Mouse (Mus musculus): ENCODE data around the gene Gm37240.
A peak's percentile ranks its signal among the peaks of the same experiment; 100 is the strongest.
"Not testable (repeated sequence)": the region's sequence is repeated elsewhere in the genome, so short reads cannot be mapped to it uniquely, and the experiment has no call there.

The Gm37240 gene

DNA sequence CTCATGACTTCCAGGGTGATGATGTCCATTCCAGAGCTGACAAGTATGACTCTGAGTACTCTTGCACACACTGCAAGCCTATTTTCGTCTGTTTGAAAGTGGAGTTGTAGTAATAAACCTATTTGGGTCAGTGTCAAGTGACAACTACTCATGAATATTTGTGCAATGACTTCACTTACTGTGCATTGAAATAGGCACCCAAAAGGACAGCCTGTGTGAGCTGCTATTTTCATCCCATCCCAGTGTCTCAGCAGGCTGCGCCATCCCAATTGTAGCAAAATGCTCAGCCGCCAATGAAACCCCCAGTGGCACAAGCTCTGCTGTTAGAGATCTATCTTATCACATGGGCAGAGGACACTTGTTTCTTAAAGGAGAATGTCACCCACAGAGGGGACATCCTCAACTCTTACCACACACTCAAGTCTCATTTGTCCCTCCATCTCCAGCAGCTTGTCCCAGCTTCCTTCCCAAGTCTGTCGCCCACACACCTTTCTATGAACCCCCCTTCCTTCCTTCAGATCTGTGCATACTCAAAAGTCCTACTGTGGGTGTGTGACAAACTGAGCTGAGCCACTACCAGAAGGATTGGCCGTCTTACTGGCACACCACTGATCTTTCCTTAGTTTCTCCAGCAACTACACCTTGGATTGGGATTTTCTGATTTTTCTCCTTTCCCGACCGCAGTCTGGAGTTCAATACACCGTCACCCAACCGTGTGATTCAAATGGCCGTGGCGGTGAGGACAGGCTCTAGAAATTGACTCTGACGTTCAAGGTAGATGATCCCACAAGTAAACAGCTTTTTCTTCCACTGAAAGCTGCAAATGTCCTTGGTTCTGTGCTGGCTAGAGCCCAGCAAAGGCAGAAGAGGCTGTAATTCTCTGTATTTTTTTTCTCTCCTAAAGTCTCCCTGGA, 1234.4 kb downstream of the Gm37240 start:
- no peak for DNase-seq

DNA sequence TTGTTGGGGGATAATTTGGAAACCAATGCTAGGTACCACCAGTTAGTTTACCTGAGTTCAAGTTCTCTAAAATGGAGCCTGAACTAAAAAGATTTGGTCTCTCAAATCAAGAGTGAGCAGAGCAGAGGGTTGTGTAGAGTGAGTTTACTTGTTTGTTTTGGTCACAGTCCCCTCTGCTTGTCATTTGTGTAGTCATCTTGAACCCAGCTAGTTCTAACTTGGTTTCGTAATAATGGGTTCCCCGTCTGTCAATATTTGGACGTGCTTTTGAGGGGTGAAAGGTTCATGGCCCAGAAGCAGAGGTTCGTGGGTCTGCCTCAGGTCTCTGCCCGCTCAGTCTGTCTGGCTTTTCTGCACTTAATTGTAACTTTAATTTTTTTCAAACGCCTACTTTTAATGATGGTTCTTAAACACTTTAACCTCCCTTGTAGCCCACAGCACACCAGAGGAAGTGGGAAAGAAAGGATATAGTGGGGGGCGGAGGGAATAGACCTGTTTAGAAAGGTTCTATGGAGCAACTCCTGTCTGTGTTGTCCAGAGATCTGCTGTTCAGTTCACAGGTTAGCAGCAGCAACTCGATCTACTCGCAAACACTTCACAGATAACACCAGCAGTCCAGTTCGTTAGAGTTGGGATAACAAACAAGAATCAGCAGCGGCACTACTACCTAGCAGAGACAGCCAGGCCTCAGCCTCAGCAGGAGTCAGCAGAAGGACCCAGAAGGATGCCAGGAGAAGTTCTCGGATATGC, 1237.6 kb downstream of the Gm37240 start:
- DNase-seq: no peak

DNA sequence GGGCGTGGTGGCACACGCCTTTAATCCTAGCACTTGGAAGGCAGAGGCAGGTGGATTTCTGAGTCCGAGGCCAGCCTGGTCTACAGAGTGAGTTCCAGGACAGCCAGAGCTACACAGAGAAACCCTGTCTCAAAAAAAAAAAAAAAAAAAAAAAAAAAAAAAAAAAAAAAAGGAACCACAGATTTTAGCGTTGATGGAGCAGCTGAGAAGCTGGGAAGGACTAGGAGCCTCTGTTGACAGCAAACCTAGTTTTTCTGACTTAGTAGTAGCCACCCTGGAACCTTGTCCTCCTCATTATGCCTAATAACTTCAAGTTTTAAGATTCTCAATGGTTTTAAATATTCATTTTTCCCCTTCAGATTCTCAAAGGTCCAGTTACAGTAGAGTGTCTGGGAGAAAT, 1239.2 kb downstream of the Gm37240 start:
- DNase-seq: not testable (repeated sequence)

DNA sequence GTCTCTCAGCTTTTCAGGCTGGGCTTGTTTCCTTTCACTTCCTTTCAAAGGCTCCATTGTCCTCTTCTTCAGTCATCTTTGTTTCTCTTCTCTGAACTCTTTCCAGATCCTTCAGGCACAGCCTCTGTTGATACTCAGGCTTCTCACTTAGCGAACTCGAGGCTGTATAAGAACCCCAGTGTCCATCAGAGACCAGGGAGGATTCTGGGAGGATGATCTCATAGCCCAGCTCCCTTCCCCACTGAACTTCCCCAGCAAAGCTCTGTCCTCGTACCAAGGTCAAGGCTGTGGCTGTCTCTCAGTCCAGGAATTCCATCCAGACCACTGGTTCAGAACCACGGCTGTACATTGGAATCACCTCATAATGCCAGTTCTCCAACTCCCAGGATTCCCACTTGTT, 1239.7 kb downstream of the Gm37240 start:
- DNase-seq: no peak

DNA sequence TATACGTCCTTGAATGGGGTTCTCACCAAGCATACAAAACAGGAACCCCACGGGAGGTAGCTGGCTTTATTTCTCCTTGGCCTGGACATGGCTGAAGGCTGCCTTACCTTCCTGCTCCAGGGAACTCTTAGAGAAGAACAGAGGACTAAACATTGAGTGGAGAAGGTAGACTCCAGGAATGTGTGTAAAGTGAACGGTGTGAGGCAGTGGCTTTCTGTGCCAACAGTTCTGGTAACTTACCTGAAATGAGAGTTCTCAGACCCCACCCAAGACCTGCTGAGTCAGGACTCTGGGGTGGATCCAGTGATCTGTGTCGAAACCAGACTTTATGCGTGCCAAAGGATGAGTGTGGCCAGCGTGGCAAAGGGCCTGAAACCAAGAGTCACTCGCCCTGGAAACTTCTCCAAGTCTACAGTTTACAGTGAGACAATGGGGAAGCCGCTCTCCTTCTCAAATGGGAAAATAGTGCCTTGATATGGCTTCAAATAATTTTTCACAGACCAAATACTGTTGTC, 1240.9 kb downstream of the Gm37240 start:
- DNase-seq: no peak

DNA sequence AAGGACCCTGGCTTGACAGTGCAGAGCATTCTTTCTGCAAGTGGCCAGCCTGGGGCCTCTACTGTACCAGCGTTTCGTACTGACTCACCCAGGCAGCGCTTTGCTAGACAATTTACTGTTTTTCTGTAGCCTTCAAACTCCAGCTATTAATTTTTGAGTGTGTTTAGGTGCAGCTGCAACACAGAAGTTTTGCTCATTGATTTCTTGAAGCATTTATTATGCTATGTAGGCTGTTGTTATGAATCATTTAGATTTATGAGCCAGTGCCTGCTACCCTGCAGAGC, 1241.4 kb downstream of the Gm37240 start:
- no peak for DNase-seq

DNA sequence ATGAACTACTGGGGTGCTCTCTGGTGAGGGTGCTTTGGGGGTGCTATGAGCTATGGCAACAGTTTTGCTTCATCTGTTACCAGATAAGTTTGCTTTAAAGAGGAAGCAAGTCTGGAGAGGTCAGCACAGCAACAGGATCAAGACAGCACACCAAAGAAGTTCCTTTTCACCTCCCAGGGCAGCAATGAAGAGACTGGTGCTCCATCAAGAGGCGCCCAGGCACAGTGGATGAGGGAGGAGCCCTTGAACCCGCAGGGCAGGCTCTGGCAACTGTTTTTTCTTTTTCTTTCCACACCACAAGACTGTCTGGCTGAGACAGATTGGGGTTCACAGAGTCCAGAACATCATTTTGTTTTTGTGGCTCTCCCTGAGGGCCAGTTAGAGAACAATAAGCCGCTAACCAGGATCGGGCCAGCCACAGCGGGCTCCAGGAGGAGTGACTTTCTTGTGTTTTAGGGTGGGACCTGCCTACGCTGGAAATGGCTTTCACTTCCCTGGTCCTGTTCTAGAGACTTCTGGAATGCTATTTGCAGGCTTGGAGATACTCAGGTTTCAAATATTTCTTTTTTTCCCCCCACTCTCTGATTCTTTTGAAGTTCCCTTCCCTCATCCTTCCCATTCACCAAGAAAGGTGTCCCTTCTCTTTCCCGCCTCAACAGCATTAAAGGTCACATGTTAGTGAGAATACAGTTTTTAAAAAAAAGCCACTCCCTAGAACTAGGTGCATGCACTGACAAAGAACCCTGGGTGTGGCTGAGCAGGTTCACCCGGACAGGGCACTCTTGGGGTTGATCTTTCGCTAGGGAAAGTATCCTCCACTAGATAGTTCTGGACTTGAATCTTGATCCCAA, 1241.9 kb downstream of the Gm37240 start:
- no peak for DNase-seq

DNA sequence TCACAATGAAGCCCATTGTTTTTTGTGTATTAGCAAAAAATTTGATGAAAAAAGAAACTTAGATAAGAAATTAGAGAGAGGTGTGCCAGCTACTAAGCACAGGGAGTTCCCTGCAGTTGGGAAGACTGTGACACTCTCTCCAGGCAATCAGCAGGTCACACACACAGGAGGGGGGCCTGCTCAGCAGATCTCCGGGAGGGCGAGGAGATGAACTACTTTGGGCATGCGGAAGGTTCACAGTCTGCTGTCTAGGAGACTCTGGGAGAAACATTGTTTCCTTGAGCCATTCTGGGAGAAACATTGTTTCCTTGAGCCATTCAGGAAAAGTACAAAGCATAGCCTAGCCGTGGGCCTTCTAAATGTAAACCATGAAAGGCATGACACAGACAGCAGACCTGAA, 1244.4 kb downstream of the Gm37240 start:
- no peak for DNase-seq

DNA sequence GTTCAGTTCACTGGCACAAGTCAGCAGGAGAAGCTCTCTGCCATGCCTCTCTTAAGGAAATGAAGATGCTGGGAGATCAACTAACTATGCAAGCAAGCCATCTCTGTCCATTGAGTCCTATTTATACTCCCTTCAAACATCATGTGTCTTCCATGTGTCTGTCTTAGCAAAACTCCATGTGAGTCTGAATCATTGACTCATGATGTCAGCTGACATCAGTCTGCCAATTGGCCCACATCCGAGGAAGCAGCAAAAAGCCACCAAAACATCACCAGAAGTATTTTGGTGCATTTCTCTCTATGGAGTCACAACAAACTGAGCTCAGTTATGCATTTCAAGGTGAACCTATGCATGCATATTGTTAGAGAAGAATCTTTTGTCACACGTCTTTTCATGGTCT, 1245.9 kb downstream of the Gm37240 start:
- no peak for DNase-seq

DNA sequence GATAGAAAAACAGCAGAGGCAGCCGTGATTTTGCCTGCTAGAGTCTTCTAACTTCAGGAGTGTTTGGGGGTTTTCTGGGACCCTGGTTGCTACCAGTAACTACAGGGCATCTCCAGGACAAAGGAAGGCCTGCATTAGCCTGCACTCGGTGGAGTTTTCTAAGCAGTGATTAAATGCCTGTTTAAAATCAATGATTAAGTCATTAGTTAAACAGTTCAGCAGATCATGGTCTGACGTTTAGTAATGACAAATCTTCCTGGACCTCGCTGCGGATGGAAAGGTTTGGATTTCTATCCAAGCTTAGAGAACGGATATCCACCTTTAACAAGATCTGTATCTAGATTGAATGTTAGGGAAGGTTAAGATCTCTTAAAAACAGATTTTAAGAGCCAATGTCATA, 1246.8 kb downstream of the Gm37240 start:
- no peak for DNase-seq

DNA sequence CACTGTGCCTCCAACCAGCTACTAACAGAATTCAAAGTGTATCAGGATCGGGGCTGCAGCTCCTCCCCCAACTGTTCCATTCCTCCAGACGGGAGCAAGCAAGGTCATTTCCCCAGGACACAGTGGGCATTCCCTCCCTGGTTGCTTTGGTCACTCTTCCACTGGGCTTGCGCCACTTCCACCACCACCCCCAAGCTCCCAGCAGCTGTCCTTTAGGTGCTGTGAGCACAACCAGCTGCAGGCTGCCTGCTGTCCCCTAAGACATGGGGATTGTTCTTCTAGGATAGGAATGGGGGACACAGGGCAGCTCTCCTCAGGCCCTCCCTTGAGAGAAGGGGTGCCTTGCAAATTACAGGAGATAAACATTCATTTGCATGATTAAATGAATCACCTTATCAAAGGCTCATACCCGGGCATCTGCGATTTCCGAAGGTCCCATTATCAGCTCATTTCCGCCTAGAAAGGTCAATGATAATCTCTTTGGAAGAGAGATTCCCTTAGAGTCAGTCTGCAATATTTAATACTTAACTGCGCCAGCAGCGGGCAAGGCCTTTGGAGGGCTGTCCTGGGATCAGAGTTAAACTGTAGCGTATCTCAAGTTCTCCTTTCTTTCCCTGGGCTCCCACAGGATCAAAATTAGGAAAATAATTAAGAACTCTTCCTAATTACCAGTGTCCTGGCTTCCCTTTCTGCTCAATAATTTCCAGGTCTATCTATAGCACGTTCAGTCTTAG, 1247.4 kb downstream of the Gm37240 start:
- no peak for DNase-seq

DNA sequence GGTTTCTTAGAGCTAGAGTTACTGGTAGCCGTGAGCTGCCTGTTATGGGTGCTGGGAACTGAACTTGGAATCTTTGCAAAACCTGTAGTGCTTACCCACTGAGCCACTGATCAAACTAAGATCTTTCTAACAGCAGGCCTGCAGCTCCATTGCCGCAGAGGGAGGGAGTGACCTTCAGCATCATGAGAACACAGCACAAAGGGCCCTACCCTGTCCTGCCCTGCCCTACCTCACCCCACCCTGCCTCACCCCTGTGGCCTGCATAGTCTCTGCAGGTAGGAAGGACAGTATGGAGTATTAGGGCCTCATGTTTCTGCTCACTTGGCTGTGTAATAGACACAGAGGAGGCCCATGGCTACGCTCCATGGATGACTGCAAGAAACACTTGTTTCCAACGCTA, 1248.5 kb downstream of the Gm37240 start:
- no peak for DNase-seq

DNA sequence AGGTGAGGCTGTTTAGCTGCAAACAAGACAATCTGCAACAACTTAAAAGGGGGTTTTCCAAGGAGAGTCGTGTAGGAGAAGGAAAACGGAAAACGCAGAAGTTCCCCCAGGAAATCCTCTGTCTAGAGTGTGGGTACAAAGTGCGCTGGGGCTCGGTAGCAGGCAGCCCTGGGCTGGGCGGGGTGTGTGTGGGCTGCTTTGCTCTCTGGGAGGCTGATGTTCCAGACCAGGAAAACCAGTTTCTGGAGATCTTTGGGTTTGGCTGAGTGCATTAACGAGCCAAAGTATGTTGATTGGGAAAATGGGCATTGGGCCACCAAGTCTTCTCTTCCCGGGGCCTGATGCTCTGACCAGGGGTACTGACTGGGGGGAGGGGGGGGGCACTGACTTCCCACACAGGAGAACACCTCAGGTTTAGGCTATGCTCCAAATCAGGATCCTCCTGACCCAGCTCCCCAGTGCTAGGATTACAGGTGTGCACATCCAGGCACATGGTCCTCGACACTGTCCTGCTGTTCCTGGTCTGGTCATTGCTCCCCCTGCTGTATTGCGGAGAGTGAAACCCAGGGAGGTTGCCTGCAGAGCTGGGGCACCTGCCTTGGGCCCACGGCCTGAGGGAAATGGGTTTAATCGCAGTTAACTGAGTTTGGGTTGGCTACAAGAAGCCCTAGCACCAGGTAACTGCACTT, 1249.3 kb downstream of the Gm37240 start:
- DNase-seq: no peak

DNA sequence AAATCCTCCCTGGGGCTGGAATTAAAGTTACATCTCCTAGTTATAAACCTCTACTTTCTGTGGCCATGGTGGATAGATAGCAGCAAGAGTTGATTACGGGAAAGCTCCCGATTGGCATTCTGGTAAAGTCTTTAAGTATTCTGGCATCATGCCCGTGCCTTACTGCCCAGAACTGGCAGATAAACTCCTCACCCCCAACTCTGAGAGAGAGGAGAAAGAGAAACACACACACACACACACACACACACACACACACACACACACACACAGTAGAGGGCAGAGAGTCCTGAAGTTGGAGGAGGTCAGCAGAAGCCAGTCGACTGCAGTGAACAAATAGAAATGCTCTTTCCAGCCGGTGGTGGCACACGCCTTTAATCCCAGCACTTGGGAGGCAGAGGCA, 1250.2 kb downstream of the Gm37240 start:
- DNase-seq: no peak

DNA sequence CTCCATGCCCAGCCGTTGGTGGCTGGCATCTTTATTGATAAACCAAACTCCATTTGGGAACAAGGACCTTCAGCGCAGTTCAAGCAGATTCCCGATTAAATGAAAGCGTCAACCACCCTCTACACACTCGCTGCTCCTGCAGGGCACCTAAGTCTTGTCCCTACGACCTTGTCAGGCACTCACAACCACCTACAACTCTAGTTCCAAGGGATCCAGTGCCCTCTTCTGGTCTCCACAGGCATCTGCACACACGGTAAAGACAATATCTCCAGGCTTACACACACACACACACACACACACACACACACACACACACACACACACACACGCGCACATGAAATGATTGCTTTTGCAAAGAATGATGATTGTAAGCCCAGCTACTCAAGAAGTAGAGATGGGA, 1255.7 kb downstream of the Gm37240 start:
- no peak for DNase-seq

DNA sequence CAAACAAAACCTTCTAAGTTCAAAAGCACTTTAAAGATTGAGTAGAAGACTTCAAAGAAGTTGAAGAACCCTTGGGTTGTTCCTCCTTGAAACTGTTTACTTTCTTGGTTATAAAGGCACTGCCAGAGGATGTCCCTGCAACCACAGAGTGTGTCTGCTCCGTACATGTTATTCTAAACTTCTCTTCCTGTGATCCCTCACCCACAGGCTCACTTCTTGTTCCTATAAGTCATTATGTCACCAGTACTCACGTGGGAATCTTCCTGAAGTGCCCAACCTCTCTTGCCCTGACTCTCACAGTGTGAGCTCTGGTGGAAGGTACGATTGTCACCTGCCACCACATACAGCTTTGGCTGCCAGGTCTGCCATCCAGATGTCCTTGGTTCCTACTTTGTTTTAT, 1265.3 kb downstream of the Gm37240 start:
- no peak for DNase-seq

DNA sequence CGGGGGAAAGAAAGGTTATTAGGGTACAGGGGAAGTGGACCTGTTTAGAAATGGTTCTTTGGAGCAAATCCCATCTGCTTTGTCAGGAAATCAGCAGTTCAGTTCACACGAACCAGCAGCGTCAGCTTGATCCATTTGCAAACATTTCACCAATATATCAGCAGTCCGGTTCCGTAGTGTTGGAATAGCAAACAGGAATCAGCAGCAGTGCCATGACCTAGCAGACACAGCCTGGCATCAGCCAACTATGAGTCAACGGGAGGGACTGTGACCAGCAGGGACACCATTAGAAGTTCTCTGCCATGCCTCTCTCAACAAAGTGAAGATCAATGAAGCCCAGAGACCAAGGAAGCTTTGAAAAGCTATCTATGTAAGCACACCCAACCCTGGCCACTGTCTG, 1267.6 kb downstream of the Gm37240 start:
- DNase-seq: no peak

DNA sequence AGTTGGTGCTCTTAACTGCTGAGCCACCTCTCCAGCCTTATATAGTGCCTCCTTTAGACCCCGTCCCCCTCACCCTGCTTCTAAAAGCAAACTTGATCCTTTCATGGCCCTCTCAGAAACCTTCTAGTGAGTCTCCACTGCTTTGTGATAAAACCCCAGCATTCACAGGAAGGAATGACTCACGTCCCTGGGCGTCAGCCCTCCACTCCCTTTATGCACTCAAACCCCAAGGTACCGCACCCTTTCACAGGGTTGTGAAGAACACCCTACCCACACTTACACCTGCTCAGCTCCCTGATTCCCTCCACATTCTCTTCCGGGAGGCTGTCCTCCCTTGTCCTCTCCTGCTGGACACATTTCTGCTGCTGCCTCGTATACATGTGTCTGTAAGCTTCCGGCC, 1268.3 kb downstream of the Gm37240 start:
- no peak for DNase-seq

DNA sequence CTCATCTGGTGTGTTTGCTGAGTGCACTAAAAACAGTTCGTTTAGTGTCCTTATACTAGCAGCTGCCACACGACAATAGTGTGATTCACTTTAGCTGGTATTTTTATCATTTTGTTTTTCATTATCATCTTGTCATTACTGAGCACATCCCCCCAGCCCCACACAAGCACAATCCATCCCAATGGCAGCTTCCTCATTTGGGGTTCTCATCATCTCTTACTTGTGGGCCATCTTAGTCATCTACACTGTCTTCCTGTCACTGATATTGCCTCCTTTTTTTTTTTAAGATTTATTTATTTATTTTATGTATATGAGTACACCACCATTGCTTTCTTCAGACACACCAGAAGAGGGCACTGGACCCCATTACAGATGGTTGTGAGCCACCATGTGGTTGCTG, 1268.7 kb downstream of the Gm37240 start:
- DNase-seq: no peak

DNA sequence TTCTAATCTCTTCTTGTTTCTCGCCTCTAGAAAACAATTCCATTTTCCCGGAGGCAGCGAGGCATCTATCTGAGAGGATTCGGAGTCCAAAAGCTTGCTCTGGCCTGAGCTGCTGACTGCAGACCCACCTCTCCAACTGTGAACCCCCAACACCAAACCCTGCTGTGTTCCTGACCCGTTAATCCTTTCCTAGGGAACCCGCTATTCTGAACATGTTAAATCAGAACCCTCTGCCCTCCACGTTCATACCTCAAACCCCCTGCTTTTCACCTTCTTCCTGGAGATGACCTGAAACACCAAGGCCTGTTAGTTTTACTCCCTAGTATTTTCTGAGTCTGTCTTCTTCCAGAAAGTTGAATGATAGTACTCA, 1271.5 kb downstream of the Gm37240 start:
- no peak for DNase-seq

DNA sequence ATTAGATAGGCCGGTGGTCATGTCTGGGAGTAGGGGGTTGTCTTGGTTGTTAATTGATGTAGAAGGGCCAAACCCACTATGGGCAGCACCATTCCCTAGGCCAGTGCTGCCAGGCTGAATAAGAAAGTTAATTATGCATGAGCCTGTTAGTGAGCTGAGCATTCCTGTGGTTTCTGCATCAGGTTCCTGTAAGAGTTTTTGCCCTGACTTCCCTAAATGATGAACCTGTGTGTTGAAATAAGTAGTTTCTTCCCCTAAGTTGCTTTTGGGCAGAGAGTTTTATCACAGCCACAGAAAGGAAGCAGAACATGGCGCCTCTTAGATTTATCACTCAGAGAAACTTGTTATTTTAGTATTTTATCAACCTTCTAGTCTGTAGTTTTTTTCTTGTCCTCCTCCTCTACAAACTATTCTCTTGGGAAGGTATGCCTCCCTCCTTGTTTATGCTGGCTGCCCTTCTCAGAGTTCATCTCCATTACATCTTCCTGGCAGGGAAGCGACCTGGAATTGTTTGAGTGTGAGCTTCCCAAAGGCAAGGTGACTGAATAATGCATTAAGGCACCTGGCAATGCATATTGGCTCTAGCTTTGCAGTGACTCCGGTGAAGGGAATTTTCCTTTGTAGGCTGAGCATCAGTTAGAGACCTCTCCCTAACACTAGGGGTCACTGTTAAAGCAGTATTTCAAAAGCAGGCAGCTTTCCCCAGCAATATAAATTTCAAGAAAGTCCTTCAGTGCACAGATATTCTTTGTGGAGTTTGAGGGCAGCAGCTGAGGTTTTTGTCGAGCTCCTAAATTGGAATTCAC, 1272.1 kb downstream of the Gm37240 start:
- peak; percentile 19 for DNase-seq

Measured in thymus, postnatal 25 days (tissue).